Mouse (Mus musculus) limb, embryonic 11.5 days (tissue): ENCODE measurements around the gene Grap. TPM values are rescaled to one million over a fixed set of nuclear protein-coding genes. Genes with fewer than 3 reads are reported as not detected.
A peak's percentile ranks its signal among the peaks of the same experiment; 100 is the strongest.

Experiments used
- ATAC-seq: fragments of 200-750 bp; cut with Nextera tagmentation; 2 replicates; pipeline ENCODE4 v1.8.0; 2017; ENCODE audit warnings: low read depth; ENCODE audit not compliant: insufficient number of reproducible peaks, low FRiP score, low TSS enrichment
- DNase-seq: peaks from one replicate; pipeline ENCODE4 v3.0.0-alpha.2; 2015; ENCODE audit warnings: low spot score
- H3K27ac ChIP-seq: fragments of 300-500 bp; sonication (generic); replicated peaks from 2 replicates; pipeline ENCODE4 v1.5.1; 2014; ENCODE audit warnings: low read depth, mild to moderate bottlenecking, low read length
- H3K27me3 ChIP-seq: fragments of 300-500 bp; sonication (generic); 2 replicates; pipeline ENCODE4 v1.6.1; 2014; ENCODE audit warnings: mild to moderate bottlenecking, low read length, mixed read lengths; ENCODE audit not compliant: control insufficient read depth, insufficient read depth
- H3K36me3 ChIP-seq: fragments of 300-500 bp; sonication (generic); 2 replicates; pipeline ENCODE4 v1.6.1; 2014; ENCODE audit warnings: mild to moderate bottlenecking, low read length, moderate library complexity, mixed read lengths; ENCODE audit not compliant: control insufficient read depth, insufficient read depth
- H3K4me1 ChIP-seq: fragments of 300-500 bp; sonication (generic); 2 replicates; pipeline ENCODE4 v1.6.1; 2014; ENCODE audit warnings: low read length, mixed read lengths; ENCODE audit not compliant: control insufficient read depth, insufficient read depth
- H3K4me2 ChIP-seq: fragments of 300-500 bp; sonication (generic); 2 replicates; pipeline ENCODE4 v1.6.1; 2014; ENCODE audit warnings: low read depth, mild to moderate bottlenecking, moderate library complexity; ENCODE audit not compliant: severe bottlenecking
- H3K4me3 ChIP-seq: fragments of 300-500 bp; sonication (generic); 2 replicates; pipeline ENCODE4 v1.5.1; 2014; ENCODE audit warnings: low read depth, low read length
- H3K9ac ChIP-seq: fragments of 300-500 bp; sonication (generic); 2 replicates; pipeline ENCODE4 v1.6.1; 2014; ENCODE audit warnings: mild to moderate bottlenecking, low read length
- H3K9me3 ChIP-seq: fragments of 300-500 bp; sonication (generic); 2 replicates; pipeline ENCODE4 v1.6.1; 2016; ENCODE audit warnings: low read length; ENCODE audit not compliant: control insufficient read depth
- WGBS: fragments of 180-500 bp; shearing (Covaris S2); extraction: QIAGEN DNeasy Blood & Tissue Kit; methylation state at CpG from one replicate; pipeline ENCODE4 v1.1.7; 2014; 5-methylcytosine and 5-hydroxymethylcytosine counted together
- polyA plus RNA-seq: library from polyadenylated mRNA; unstranded; fragments of >200 nt; fragmentation: Nextera tagmentation; extraction: Ambion mirVana; gene quantifications from 2 replicates; pipeline ENCODE4 v1.2.1, GENCODE M21; 2014

Grap gene
- polyA plus RNA-seq, 1 experiment from 2014 or later, result 5.2 TPM

DNA sequence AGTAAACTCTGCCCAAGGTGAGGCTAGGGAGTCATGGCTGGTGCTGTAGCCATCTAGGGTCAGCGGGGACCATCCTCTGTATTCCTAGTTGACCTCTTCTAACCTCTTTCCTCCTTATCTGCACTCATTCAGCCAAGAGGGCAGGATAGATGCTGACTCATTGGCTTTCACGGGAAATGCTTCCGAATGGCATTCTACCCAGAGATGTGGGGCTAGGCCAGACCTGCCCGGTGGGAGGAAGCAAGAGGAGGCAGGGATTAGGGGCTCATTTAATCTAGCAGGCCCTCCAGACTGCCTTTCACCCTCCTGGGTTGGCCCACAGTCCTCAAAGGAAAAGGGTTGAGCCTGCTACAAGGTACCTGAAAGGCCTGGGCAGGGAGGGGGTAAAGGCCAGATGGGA lies 53.2 kb downstream of the Grap start:
- H3K4me2 ChIP-seq, result no peak overlapping the region
- DNase-seq, result no peak

DNA sequence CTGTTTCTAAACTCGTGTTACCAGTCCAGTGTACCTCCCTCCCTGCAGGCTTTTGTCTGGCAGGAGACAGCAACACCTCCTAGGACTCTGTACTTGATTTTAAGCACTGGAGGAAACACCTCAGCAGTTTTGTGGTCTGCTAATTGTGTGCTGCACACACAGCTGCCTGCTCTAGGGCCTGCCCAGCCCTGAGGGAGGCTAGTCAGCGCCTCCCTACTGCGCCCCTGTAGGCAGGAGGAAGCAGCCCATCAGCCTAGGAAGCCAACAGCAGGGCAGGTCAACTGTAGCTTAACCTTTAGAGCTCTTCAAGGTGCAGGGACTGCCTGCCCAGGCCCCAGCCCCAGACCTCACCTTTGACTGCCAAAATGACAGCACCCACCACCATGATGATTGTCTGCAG lies 55.9 kb downstream of the Grap start:
- Histone ChIP-seq H3K4me2 (no peak overlapping the region), H3K27me3 (no peaks in the 10 kb centered on the region), H3K4me3 (no peak overlapping the region), H3K36me3 (no peaks in the 10 kb centered on the region), H3K9ac (no peak overlapping the region), H3K27ac (no peak overlapping the region), H3K4me1 (peaks cover 6% of the 10 kb centered on the region), H3K9me3 (no peaks in the 10 kb centered on the region)
- DNase-seq (peak; percentile 26), ATAC-seq (no peak)
- 58% methylated on average over 3 of the region's 3 CpGs for WGBS

More for the DNA sequence above, 53.2 kb downstream of the Grap start:
- 78% methylated on average over 4 of the region's 4 CpGs for WGBS
- no peaks in the 10 kb centered on the region for H3K36me3 ChIP-seq
- no peak overlapping the region for H3K4me3 ChIP-seq
- no peak overlapping the region for H3K9ac ChIP-seq
- no peaks in the 10 kb centered on the region for H3K27me3 ChIP-seq
- H3K4me1 ChIP-seq, result peaks cover 6% of the 10 kb centered on the region
- H3K9me3 ChIP-seq, result no peaks in the 10 kb centered on the region
- no peak for ATAC-seq
- H3K27ac ChIP-seq, result no peak overlapping the region

DNA sequence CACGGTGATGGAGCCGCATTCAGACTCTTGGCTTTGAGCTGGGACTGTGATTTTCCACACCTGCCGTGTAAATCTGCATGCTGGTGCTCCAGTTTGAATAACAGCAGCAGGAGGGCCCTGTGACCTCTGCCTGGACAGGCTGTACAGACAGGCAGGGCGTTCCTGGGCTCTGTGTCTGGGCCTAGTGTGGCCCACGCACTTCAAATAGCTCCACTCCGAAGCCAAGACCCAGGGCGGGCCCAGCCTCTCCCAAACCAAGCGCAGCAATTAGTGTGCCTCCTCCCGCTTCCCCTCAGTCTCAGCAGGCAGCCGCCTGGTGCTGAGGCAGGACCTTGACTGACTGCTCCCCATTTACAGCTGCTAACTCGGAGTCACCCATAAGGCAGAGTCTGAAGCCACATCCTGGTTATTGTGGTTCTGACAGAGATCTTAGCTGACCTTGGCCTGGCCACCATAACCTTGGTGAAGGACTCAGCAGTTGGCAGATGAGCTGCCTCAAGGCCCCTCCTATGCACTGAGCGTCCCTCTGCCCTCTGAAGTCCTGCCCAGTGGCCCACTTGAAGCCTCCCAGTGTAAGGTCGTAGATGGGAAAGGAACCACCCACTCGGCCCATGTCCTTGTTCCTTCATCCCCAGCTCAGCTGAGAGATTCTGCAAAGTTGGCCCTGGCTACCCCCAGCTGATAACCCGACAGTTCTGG lies 60.2 kb downstream of the Grap start:
- no peak overlapping the region for H3K9ac ChIP-seq
- WGBS, result 42% methylated on average over 15 of the region's 15 CpGs
- no peak overlapping the region for H3K27ac ChIP-seq
- no peak overlapping the region for H3K4me3 ChIP-seq
- H3K4me1 ChIP-seq, result peaks cover 6% of the 10 kb centered on the region
- DNase-seq, result no peak
- no peaks in the 10 kb centered on the region for H3K36me3 ChIP-seq
- no peak for ATAC-seq
- no peak overlapping the region for H3K4me2 ChIP-seq
- H3K9me3 ChIP-seq, result no peaks in the 10 kb centered on the region
- H3K27me3 ChIP-seq, result no peaks in the 10 kb centered on the region

DNA sequence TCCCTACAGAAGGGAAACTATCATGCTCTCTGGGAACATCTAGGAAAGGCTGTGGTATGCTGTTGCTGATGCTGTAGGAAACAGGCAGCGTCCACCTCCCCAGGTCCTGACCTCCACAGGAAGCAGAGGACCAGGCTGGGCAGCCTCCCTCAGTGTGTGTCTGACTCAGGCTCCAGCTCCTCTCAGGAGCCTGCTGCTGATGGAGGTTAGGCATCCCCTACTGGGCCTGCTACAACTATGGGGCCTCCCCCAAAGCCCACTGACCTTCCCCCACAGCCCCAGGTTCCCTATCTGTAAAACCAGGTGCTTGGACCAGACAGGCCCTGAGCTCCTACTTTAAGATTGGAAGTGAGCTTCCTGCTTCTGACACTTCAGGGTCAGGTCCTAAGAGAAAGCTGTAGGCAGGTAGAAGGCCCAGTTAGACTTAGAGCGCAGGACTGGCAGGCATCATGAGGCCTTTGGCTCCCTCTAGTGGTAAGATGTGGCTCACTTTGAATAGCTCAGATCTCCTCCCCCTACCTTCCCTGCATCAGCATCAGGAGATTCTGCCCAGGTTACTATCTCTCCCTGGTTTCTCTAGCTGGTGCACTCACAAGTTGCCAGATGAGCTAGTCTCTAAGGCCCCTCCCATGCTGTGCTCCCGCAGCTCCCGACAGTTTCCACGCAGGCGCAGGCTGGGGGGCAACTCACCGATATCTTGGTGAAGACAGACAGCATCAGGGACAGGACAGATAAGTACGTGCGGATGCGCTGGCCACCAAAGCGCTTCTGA lies 61.5 kb downstream of the Grap start:
- H3K9ac ChIP-seq, result no peak overlapping the region
- H3K27me3 ChIP-seq, result no peaks in the 10 kb centered on the region
- no peaks in the 10 kb centered on the region for H3K4me1 ChIP-seq
- no peak overlapping the region for H3K4me3 ChIP-seq
- 44% methylated on average over 11 of the region's 11 CpGs for WGBS
- ATAC-seq (peak; percentile 67; the same call in 1 of the 2 replicates), DNase-seq (peak; percentile 80)
- no peaks in the 10 kb centered on the region for H3K9me3 ChIP-seq
- H3K27ac ChIP-seq, result no peak overlapping the region
- H3K36me3 ChIP-seq, result no peaks in the 10 kb centered on the region
- H3K4me2 ChIP-seq, result no peak overlapping the region

DNA sequence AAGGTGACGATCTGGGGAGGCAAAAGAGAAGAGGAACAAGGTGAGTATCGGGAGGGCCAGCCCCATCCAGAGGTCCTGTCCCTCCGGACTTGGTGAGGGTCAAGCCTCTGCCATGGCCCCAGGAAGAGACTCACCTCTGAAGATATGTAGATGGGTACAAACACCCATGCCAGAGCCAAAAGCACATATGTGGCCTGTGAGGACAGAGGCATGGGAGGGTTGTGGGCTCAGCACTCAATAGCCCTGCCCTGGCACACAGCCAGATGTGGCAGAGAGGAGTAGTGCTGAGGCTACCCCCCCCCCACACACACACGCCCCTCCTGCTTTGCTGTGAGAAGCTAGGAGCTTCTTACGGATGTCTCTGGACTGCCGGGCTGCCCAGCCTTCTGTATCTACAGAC lies 62.1 kb downstream of the Grap start:
- ATAC-seq, result no peak
- Histone ChIP-seq H3K27me3 (no peaks in the 10 kb centered on the region), H3K27ac (no peak overlapping the region), H3K36me3 (no peaks in the 10 kb centered on the region), H3K4me2 (no peak overlapping the region), H3K9me3 (no peaks in the 10 kb centered on the region), H3K4me1 (no peaks in the 10 kb centered on the region), H3K9ac (no peak overlapping the region; the same call in 1 of the 2 replicates), H3K4me3 (no peak overlapping the region)
- WGBS, result 79% methylated on average over 6 of the region's 6 CpGs
- no peak for DNase-seq

DNA sequence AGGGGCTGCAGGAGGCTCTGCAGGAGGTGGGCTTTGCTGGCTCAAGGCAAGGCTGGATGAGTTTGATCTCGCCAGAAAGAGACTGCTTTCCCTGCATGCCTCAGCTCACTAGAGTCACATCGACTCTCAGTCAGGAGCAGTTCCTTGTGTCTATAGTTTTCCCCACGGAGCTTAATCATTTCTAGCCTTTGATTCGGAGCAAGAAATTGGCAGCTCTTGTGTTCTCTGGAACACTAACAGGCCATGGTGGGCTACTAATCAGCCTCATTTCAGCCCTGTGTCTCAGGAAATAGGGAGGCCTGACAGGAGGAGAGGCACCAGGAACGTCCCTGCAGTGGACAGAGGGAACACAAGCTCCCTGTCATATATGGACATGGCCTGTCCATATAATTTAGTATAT lies 64.9 kb downstream of the Grap start:
- 74% methylated on average over 5 of the region's 5 CpGs for WGBS
- ATAC-seq, result no peak

DNA sequence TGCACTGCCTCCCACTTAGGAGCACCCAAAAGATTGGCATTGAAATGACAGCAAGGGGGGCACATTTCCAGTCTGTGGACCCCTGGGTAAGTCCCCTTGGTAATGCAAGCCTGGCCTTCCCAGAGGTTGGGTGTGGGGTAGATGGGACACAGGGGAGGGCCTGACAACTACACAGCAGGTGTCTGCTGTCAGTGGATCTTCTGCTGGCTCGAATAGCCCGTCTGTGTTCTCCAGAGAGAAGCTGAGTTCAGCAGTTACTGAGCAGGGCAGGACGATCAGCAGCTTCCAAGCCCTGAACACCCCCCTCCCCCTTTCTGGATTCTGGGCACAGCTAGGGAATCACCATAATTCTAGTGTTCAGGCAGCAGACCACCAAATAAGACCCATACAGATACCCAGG lies 66.3 kb downstream of the Grap start:
- DNase-seq (no peak), ATAC-seq (no peak)
- WGBS, result 66% methylated on average over 3 of the region's 3 CpGs
- no peak overlapping the region for H3K4me3 ChIP-seq
- H3K9ac ChIP-seq, result no peak overlapping the region
- no peak overlapping the region for H3K27ac ChIP-seq
- H3K9me3 ChIP-seq, result no peaks in the 10 kb centered on the region
- H3K36me3 ChIP-seq, result no peaks in the 10 kb centered on the region
- H3K4me2 ChIP-seq, result no peak overlapping the region
- H3K27me3 ChIP-seq, result no peaks in the 10 kb centered on the region
- no peaks in the 10 kb centered on the region for H3K4me1 ChIP-seq

More for the DNA sequence above, 64.9 kb downstream of the Grap start:
- no peaks in the 10 kb centered on the region for H3K36me3 ChIP-seq
- H3K4me2 ChIP-seq, result no peak overlapping the region
- H3K27ac ChIP-seq, result no peak overlapping the region
- no peak overlapping the region for H3K9ac ChIP-seq
- no peaks in the 10 kb centered on the region for H3K4me1 ChIP-seq
- H3K27me3 ChIP-seq, result no peaks in the 10 kb centered on the region
- H3K4me3 ChIP-seq, result no peak overlapping the region
- H3K9me3 ChIP-seq, result no peaks in the 10 kb centered on the region
- no peak for DNase-seq

DNA sequence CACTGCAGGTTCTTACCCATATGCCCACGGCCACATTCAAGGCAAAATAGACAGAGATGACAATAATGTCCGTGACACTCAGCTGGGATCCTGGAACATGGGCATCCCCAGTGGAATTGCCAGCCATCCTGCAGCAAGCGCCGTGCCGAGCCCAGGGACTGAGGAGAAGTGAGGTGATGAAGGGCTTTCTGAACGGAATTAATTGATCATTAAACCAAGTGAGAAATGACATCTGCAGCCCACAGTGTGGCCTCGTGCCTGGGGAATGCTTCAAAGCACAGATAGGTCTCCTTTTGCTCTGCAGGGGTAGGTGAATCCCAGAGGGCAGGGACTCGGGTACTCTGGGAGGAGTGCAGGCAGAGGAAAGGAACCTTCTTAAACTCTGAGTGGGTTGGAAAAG lies 66.8 kb downstream of the Grap start:
- Histone ChIP-seq H3K4me1 (no peaks in the 10 kb centered on the region), H3K4me3 (no peak overlapping the region), H3K9ac (no peak overlapping the region), H3K27me3 (no peaks in the 10 kb centered on the region), H3K36me3 (no peaks in the 10 kb centered on the region), H3K9me3 (no peaks in the 10 kb centered on the region), H3K27ac (no peak overlapping the region), H3K4me2 (no peak overlapping the region)
- 77% methylated on average over 8 of the region's 8 CpGs for WGBS
- DNase-seq (no peak), ATAC-seq (no peak)
